Mouse (Mus musculus) stomach, postnatal 0 days (tissue): Measurements from ENCODE around the gene Csdc2. TPM values are rescaled to one million over a fixed set of nuclear protein-coding genes. Genes with fewer than 3 reads are reported as not detected.
A peak's percentile ranks its signal among the peaks of the same experiment; 100 is the strongest.

Experiments used
- ATAC-seq: fragments of 200-750 bp; cut with Nextera tagmentation; 2 replicates; pipeline ENCODE4 v1.8.0; 2017; ENCODE audit not compliant: low FRiP score, low TSS enrichment
- DNase-seq: peaks from one replicate; pipeline ENCODE4 v3.0.0-alpha.2; 2016; ENCODE audit warnings: low spot score
- H3K27ac ChIP-seq: fragments of 300-500 bp; sonication (generic); replicated peaks from 2 replicates; pipeline ENCODE4 v1.5.1; 2014; ENCODE audit warnings: mild to moderate bottlenecking, control low read depth
- H3K27me3 ChIP-seq: fragments of 300-500 bp; sonication (generic); 2 replicates; pipeline ENCODE4 v1.6.1; 2014; ENCODE audit warnings: low read length; ENCODE audit not compliant: control insufficient read depth, insufficient read depth
- H3K36me3 ChIP-seq: fragments of 300-500 bp; sonication (generic); 2 replicates; pipeline ENCODE4 v1.6.1; 2014; ENCODE audit warnings: low read length, mixed read lengths; ENCODE audit not compliant: control insufficient read depth, insufficient read depth
- H3K4me1 ChIP-seq: fragments of 300-500 bp; sonication (generic); replicated peaks from 2 replicates; pipeline ENCODE4 v1.6.1; 2014; ENCODE audit warnings: antibody characterized with exemption; ENCODE audit not compliant: control insufficient read depth, insufficient read depth
- H3K4me2 ChIP-seq: fragments of 300-500 bp; sonication (generic); replicated peaks from 2 replicates; pipeline ENCODE4 v1.6.1; 2014; ENCODE audit warnings: low read depth, mild to moderate bottlenecking, control low read depth, moderate library complexity
- H3K4me3 ChIP-seq: fragments of 300-500 bp; sonication (generic); 2 replicates; pipeline ENCODE4 v1.5.1; 2014; ENCODE audit warnings: low read depth, low read length, control low read depth
- H3K9ac ChIP-seq: fragments of 300-500 bp; sonication (generic); 2 replicates; pipeline ENCODE4 v1.6.1; 2014; ENCODE audit warnings: mild to moderate bottlenecking, low read length, control low read depth, mixed read lengths
- H3K9me3 ChIP-seq: fragments of 300-500 bp; sonication (generic); 2 replicates; pipeline ENCODE4 v1.6.1; 2016; ENCODE audit warnings: low read length; ENCODE audit not compliant: control insufficient read depth
- CTCF ChIP-seq: IDR thresholded peaks from 2 replicates; pipeline ENCODE4 v1.5.1; 2016; ENCODE audit warnings: antibody characterized with exemption, low read depth, mild to moderate bottlenecking, moderate library complexity
- EP300 ChIP-seq: optimal IDR thresholded peaks from 2 replicates; pipeline ENCODE3; 2016; ENCODE audit warnings: antibody characterized with exemption
- WGBS: fragments of 180-500 bp; shearing (Covaris S2); extraction: QIAGEN DNeasy Blood & Tissue Kit; methylation state at CpG from one replicate; pipeline ENCODE4 v1.1.7; 2014; 5-methylcytosine and 5-hydroxymethylcytosine counted together
- polyA plus RNA-seq: library from polyadenylated mRNA; unstranded; fragments of >200 nt; fragmentation: Nextera tagmentation; extraction: Ambion mirVana; gene quantifications from 2 replicates; pipeline ENCODE4 v1.2.1, GENCODE M21; 2015

The Csdc2 gene
- polyA plus RNA-seq, 1 experiment from 2014 or later = 9.7 TPM

- WGBS = 54% methylated on average over 1 of the region's 1 CpGs
- H3K4me1 ChIP-seq = no peaks in the 10 kb centered on the region
- no peaks in the 10 kb centered on the region for H3K27me3 ChIP-seq
- TF ChIP-seq CTCF (no peak), EP300 (no peak)
- H3K9me3 ChIP-seq = no peaks in the 10 kb centered on the region
- no peaks in the 10 kb centered on the region for H3K36me3 ChIP-seq
- no peak overlapping the region for H3K4me2 ChIP-seq
- ATAC-seq = no peak
- DNase-seq = no peak
- H3K9ac ChIP-seq = no peak overlapping the region
- H3K27ac ChIP-seq = no peak overlapping the region
- H3K4me3 ChIP-seq = no peak overlapping the region
Observed at GRCm38 (mm10) chr15:81982173-81982572, 45.6 kb downstream of the Csdc2 start.

DNA sequence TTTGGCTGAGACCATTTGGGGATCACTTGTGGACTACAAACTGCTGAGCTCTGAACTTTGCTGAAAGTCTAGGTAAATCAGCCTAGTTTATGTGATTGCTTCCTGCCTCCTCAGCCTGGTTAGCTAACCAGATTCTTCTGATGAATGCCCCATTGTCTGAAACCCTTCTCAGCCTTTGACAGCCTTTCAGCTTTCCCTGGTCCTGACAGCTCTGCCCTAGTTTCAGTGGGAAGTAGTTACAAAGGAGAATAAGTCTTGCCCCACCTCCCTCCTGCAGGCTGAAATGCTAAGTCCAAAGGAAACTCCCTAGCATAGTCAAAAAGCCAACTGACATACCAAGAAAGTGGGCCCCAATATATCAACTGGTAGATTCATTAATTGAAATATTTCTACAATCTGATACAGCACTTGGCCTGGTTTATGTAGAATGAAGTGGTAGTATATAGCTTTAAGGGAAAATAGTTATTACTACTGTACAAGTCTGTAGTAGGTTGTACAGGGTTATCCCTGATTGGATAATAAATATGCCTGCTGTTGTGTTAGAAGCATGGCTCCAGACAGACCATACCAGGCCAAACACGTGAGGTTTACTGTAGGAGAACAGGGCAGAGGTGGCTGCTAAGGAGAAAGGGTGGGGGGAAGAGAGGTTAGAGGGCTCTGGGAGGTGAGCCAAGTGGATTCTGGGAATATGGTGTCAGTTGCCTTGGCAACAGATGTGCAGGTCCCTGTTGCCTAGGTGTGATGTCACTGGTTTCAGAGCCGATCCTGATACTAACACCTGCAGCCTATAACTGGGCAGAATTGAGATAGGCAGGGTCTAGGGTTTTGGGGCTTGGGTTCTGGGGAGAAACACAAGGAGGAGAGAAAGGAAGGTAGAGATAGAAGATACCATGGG, 49.0 kb downstream of the Csdc2 start:
- ATAC-seq = no peak

GRCm38 (mm10) chr15:81987646-81988045, 51.1 kb downstream of the Csdc2 start, which contains the start of gene Xrcc6:
Xrcc6 (plus strand) TSS chr15:81987835.
- ATAC-seq = no peak
- H3K9ac ChIP-seq = no peak within 1 kb of the TSS
- no peak within 1 kb of the TSS for H3K4me2 ChIP-seq
- no peak within 1 kb of the TSS for H3K4me3 ChIP-seq
- TF ChIP-seq EP300 = no peak
- no peak for TF ChIP-seq CTCF
- no peaks in the 10 kb centered on the region for H3K4me1 ChIP-seq
- 72% methylated on average over 3 of the region's 3 CpGs for WGBS
- no peaks in the 10 kb centered on the region for H3K9me3 ChIP-seq
- no peak within 1 kb of the TSS for H3K27ac ChIP-seq
- no peaks in the 10 kb centered on the region for H3K36me3 ChIP-seq
- H3K27me3 ChIP-seq = no peaks in the 10 kb centered on the region
- no peak for DNase-seq

More for the DNA sequence above, 49.0 kb downstream of the Csdc2 start:
- H3K4me1 ChIP-seq = no peaks in the 10 kb centered on the region
- H3K27me3 ChIP-seq = no peaks in the 10 kb centered on the region
- H3K27ac ChIP-seq = no peak overlapping the region
- H3K9ac ChIP-seq = no peak overlapping the region
- no peak for TF ChIP-seq CTCF
- TF ChIP-seq EP300 = no peak
- no peaks in the 10 kb centered on the region for H3K9me3 ChIP-seq
- no peaks in the 10 kb centered on the region for H3K36me3 ChIP-seq
- H3K4me2 ChIP-seq = no peak overlapping the region
- no peak overlapping the region for H3K4me3 ChIP-seq
- 54% methylated on average over 2 of the region's 2 CpGs for WGBS
- no peak for DNase-seq

DNA sequence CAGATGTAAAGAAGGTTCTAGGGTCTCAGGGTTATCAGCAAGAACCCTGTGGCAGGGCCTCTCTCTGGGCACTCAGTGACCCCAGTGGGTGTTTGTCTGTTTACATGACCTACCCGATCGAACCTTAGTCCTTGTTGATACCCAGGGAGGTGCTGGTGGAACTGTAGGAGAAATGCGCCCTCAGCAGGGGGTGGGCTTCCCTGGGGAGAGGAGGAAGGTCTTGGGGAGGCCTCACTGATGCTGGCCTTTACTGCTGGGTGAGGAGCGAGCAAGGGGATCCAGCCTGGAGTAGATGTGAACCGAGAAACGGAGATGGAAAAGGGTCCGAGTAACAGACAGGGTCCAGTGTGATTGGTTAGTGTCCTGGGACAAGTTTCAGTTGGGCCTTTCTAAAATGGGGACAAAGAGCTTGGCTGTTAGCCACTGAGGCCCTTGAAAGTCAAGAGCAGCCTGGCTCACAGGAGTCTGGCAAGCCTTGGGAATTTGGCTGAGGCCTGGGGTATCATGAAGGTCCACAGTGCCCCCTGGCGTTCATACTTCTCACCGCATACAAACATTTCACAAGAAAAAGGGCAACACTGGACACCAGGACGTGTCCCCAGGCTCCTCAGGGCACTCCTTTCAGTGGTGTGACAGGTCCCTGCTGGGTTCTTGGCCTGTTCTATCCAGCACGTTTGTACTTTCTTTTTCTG, 53.0 kb downstream of the Csdc2 start:
- Histone ChIP-seq H3K4me1 (no peaks in the 10 kb centered on the region), H3K27me3 (no peaks in the 10 kb centered on the region), H3K4me3 (no peak overlapping the region), H3K36me3 (peaks cover 3% of the 10 kb centered on the region; the same call in 1 of the 2 replicates), H3K9me3 (no peaks in the 10 kb centered on the region), H3K9ac (0 out of 2 replicates have a peak overlapping the region, but pooled peaks have one; percentile 0), H3K4me2 (no peak overlapping the region), H3K27ac (no peak overlapping the region)
- WGBS = 36% methylated on average over 11 of the region's 11 CpGs
- ATAC-seq = peak; percentile 71
- TF ChIP-seq CTCF (peak; percentile 92), EP300 (no peak)
- peak; percentile 89 for DNase-seq

DNA sequence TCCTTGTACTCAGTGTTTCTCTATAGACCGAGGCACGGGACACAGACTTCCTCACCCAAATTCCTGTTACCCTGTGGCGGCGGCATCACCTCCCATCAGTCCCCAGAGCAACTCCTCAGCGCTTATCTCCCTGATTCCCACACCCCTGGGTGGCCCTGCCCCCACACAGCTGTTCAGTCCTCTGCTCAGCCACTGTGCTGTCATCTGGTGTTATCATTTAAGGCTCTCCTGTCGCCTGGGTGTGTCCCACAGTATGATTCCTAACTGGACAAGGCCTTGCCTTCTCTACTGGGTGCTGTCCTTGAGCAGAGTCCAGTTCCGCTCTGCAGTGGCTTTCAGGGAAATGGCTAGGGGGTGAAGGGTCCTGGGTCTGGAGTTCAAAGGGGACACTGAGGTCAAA, 54.0 kb downstream of the Csdc2 start:
- H3K36me3 ChIP-seq = peaks cover 3% of the 10 kb centered on the region; the same call in 1 of the 2 replicates
- no peaks in the 10 kb centered on the region for H3K4me1 ChIP-seq
- TF ChIP-seq EP300 = no peak
- TF ChIP-seq CTCF = no peak
- H3K4me2 ChIP-seq = no peak overlapping the region
- WGBS = 51% methylated on average over 7 of the region's 7 CpGs
- no peak overlapping the region for H3K9ac ChIP-seq
- H3K4me3 ChIP-seq = no peak overlapping the region
- ATAC-seq (0 out of 2 replicates have a peak, but pooled peaks have one; percentile 16), DNase-seq (no peak)
- H3K9me3 ChIP-seq = no peaks in the 10 kb centered on the region
- no peaks in the 10 kb centered on the region for H3K27me3 ChIP-seq
- H3K27ac ChIP-seq = no peak overlapping the region

DNA sequence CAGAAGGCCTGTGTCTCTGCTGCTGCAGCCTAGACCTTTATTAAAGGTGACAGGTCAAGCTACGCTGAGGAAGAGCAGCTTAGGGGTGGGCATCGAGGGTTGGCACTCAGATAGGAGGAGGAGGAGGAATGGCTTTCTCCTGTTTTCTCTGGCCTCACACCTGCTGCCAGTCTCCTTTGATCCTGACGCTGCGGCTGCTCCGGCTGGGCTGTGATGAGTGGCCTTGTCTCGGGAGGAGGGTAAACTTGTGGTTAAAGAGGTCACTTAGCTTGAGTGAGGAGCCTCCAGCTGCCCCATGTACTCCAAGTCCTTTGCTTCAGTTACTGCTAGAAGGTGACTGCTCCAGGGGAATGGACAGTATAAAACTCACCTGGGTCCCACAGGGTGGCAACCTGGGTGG, 57.4 kb downstream of the Csdc2 start:
- Histone ChIP-seq H3K9ac (no peak overlapping the region), H3K4me1 (no peaks in the 10 kb centered on the region), H3K4me2 (no peak overlapping the region), H3K27me3 (no peaks in the 10 kb centered on the region), H3K4me3 (no peak overlapping the region), H3K36me3 (peaks cover 3% of the 10 kb centered on the region; the same call in 1 of the 2 replicates), H3K9me3 (no peaks in the 10 kb centered on the region), H3K27ac (no peak overlapping the region)
- 62% methylated on average over 6 of the region's 6 CpGs for WGBS
- TF ChIP-seq CTCF (no peak), EP300 (no peak)
- DNase-seq (no peak), ATAC-seq (no peak)

Other genes with a start within 250 kb of the Csdc2 start
- 2.4 and 2.9 TPM in 2 replicates for gene Chadl, start 239.5 kb upstream of the Csdc2 start, polyA plus RNA-seq
- 9.1 and 11.1 TPM in 2 replicates for gene Zc3h7b, start 191.7 kb upstream of the Csdc2 start, polyA plus RNA-seq
- gene Rangap1, start 191.2 kb upstream of the Csdc2 start, polyA plus RNA-seq = 39.0 and 40.2 TPM in 2 replicates
- gene Tef, start 134.3 kb upstream of the Csdc2 start, polyA plus RNA-seq = 17.1 and 21.2 TPM in 2 replicates
- gene Tob2, start 78.0 kb upstream of the Csdc2 start, polyA plus RNA-seq = 18.8 and 20.5 TPM in 2 replicates
- 75.8 and 77.0 TPM in 2 replicates for gene Phf5a, start 64.8 kb upstream of the Csdc2 start, polyA plus RNA-seq
- 130 and 141 TPM in 2 replicates for gene Aco2, start 64.5 kb upstream of the Csdc2 start, polyA plus RNA-seq
- 65.6 and 66.4 TPM in 2 replicates for gene Polr3h, start 10.5 kb upstream of the Csdc2 start, polyA plus RNA-seq
- 32.2 and 35.8 TPM in 2 replicates for gene Pmm1, start 24.2 kb downstream of the Csdc2 start, polyA plus RNA-seq
- not detected in 2 replicates for gene 1700029P11Rik, start 43.8 kb downstream of the Csdc2 start, polyA plus RNA-seq
- gene Xrcc6, start 51.1 kb downstream of the Csdc2 start, polyA plus RNA-seq = 30.4 and 31.2 TPM in 2 replicates
- 20.8 and 22.8 TPM in 2 replicates for gene Desi1, start 97.1 kb downstream of the Csdc2 start, polyA plus RNA-seq
- 130 and 133 TPM in 2 replicates for gene Snu13, start 110.8 kb downstream of the Csdc2 start, polyA plus RNA-seq
- 0.04 TPM in 1 of 2 replicates, not detected in the other for gene 4930407I10Rik, start 122.4 kb downstream of the Csdc2 start, polyA plus RNA-seq
- gene Mei1, start 133.2 kb downstream of the Csdc2 start, polyA plus RNA-seq = 0.02 and 0.04 TPM in 2 replicates
- gene Ccdc134, start 191.2 kb downstream of the Csdc2 start, polyA plus RNA-seq = 8.2 and 8.5 TPM in 2 replicates
- 119 and 127 TPM in 2 replicates for gene Srebf2, start 210.4 kb downstream of the Csdc2 start, polyA plus RNA-seq